Mouse (Mus musculus): ENCODE data around the gene Rrnad1. TPM values are rescaled to one million over a fixed set of nuclear protein-coding genes. Genes with fewer than 3 reads are reported as not detected.

Rrnad1 gene
- polyA plus RNA-seq (2015; fragmentation: Nextera tagmentation; extraction: Ambion mirVana) = 20.1 and 22.2 TPM in 2 replicates

DNA sequence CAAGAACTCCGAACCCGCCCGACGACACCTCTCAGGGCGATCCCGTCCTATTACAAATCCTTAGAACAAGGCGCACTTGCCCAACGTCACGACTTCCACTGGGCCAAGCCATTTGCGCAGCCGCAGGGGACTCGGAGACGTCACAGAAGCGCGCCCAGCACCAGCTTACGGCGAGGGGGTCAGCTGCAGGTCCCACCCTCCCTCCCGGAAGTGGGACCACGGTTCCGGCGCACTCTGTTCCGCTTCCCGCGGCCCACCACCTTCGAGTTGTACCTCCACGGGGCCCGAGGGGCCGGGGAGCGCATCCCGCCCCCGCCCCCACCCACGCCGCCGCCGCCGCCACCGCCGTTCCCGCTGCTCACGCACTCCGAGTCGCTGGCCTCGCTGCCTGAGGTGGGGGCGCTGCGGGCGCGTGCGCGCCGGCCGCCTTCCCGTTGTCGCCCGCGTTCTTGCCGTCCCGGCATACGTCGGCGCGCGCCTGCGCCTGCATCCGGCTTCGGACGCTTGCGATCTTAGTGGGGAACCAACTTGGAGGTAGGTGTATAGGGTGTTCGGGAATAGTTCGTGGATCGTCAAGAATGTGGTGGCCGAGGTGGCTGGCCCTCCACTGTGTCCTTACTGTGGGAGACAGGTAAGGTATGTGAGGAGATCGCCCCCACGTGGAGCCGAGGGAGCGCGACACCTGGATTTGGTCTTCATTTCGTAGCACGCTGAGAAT is at the start of gene Rrnad1, which contains the start of gene Isg20l2:
Gene Rrnad1 (minus strand): TSS at position 640 of the 718 bp plus-strand sequence.
Gene Isg20l2 (plus strand): TSS at position 237 of the 718 bp plus-strand sequence.
- Histone ChIP-seq H3K9me3 (no peaks in the 10 kb centered on the region), H3K4me1 (replicated peaks) (peaks cover 52% of the 10 kb centered on the region), H3K27ac (replicated peaks) (peak within 1 kb of the TSS; percentile 92), H3K27me3 (no peaks in the 10 kb centered on the region), H3K4me2 (peak within 1 kb of the TSS; percentile 80), H3K9ac (peak within 1 kb of the TSS; percentile 92), H3K36me3 (peaks cover 54% of the 10 kb centered on the region), H3K4me3 (peak within 1 kb of the TSS; percentile 86)
- peak; percentile 96 for ATAC-seq (ENCODE audit: low read depth)
- 2% methylated on average over 76 of the region's 78 CpGs for WGBS

DNA sequence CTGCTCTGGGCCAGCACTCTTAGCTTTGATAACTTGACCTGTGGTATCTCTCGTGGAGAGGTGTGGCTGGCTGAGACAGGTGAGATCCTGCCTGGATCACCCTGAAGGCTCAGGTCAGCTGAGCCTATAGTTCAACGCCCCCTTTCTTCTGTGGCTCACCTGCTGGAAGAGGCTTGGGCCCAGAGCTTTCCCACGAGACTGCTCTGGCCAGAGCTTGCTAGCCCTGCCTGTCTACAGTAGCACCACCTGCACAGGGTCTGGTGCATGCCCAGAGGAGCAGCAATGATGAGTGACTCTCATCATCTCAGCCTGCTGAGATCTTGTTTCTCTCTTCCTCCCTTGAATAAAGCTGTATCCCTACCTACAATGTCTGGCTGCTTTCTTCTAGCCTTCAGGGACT is 49.6 kb upstream of the Rrnad1 start:
- H3K9ac ChIP-seq = peak overlapping the region; percentile 38; the same call in 1 of the 2 replicates
- no peaks in the 10 kb centered on the region for H3K9me3 ChIP-seq
- H3K4me3 ChIP-seq = no peak overlapping the region
- H3K27me3 ChIP-seq = no peaks in the 10 kb centered on the region
- no peak for ATAC-seq (ENCODE audit: low read depth)
- no peak overlapping the region for H3K4me2 ChIP-seq
- peaks cover 62% of the 10 kb centered on the region for H3K4me1 ChIP-seq (replicated peaks)
- no peak overlapping the region for H3K27ac ChIP-seq (replicated peaks)
- peaks cover 25% of the 10 kb centered on the region for H3K36me3 ChIP-seq
- WGBS = 68% methylated on average over 3 of the region's 3 CpGs

DNA sequence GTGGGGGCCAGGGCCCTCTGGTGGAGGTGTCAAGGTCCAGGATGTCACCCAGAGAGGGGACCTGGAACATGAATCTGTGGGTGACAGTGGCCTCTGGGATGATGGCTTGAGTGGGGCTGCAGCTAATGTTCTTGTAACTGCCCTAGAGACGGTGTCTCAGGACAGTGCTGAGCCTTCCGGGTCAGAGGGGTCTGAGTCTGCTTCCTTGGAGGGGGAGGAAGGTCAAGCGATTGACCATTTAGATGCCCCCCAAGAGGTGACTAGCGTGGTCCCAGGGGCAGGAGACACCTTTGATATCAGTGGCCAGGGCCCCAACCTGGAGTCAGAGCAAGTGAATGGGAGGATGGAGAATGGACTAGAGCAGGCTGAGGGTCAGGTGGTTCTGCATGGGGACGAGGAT is 49.0 kb upstream of the Rrnad1 start:
- peaks cover 62% of the 10 kb centered on the region for H3K4me1 ChIP-seq (replicated peaks)
- H3K27me3 ChIP-seq = no peaks in the 10 kb centered on the region
- H3K4me3 ChIP-seq = no peak overlapping the region
- 90% methylated on average over 5 of the region's 5 CpGs for WGBS
- no peak for ATAC-seq (ENCODE audit: low read depth)
- H3K4me2 ChIP-seq = no peak overlapping the region
- H3K9ac ChIP-seq = 0 out of 2 replicates have a peak overlapping the region, but pooled peaks have one; percentile 38
- no peak overlapping the region for H3K27ac ChIP-seq (replicated peaks)
- H3K9me3 ChIP-seq = no peaks in the 10 kb centered on the region
- peaks cover 25% of the 10 kb centered on the region for H3K36me3 ChIP-seq

DNA sequence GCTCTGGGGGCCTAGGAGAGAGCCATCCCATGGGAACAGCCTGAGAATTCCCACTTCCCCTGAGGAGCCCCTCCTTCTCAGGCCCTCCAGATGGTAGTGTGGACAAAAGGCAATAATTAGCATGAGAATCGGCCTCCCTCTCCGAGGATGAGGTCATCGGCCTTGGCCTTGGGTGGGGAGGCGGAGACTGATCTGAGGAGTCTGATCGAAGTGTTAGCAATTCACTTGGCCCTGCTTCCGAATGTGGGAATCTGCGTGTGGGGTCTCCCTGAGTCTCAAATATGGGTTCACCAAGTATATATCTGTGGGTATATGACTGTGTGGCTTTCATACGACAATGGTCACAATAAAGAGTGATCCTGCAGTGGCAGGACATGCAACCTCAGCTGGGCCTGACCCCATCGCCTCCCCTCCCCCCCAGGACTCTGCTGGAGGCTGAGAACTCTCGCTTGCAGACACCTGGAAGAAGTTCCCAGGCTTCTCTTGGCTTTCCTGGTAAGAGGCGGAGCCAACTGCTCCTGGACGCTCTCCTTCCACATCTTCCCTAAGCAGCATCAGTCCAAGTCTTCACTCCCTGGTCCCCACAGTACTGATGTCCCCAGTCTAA is 44.0 kb upstream of the Rrnad1 start:
- ATAC-seq (ENCODE audit: low read depth) = peak; percentile 28
- no peaks in the 10 kb centered on the region for H3K9me3 ChIP-seq
- H3K27me3 ChIP-seq = no peaks in the 10 kb centered on the region; the same call in 1 of the 2 replicates
- peak overlapping the region; percentile 91 for H3K9ac ChIP-seq
- H3K4me3 ChIP-seq = peak overlapping the region; percentile 66
- peaks cover 25% of the 10 kb centered on the region for H3K36me3 ChIP-seq
- H3K4me2 ChIP-seq = peak overlapping the region; percentile 95
- peaks cover 57% of the 10 kb centered on the region for H3K4me1 ChIP-seq (replicated peaks)
- peak overlapping the region; percentile 89 for H3K27ac ChIP-seq (replicated peaks)
- WGBS = 8% methylated on average over 12 of the region's 12 CpGs

DNA sequence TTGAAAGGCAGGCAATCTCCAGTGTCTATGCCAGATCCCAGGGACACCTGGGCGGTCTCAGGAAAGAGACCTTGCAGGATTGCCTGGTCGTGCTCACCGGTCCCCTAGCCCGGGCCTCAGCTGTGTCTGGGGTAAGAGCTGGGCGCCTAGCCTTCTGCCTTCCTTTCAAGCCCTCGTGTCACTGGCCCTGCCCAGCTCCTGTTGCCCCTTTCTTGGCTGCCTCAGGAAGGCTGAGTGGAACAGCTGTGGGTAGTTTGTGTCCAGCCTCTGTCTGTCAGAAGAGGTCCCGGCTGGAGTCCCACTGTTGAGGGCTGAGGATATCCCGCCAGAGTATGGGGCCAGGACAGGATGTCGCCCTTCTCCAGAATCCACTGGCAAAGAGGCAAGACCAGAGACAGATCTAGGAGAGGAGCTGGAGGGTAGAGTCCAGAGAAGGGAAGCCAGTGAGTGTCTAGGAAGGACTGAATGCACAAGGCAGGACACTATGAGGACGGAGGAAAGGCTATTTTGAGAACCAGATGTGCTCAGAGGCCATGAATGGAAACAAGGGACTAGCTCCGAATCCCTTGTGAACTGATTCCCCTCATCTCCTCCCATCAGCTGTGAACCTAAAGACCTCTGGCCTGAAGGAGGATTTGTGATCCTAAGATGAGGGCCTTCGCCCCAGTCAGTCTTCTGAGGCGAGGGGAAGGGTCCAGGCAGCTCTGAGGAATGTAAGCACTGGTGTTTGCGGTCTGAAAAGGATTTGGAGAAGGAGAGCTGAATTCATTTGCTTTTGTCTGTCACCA is 43.3 kb upstream of the Rrnad1 start:
- peak overlapping the region; percentile 66 for H3K4me3 ChIP-seq
- H3K4me2 ChIP-seq = peak overlapping the region; percentile 95
- H3K9ac ChIP-seq = peak overlapping the region; percentile 91
- ATAC-seq (ENCODE audit: low read depth) = no peak
- H3K9me3 ChIP-seq = no peaks in the 10 kb centered on the region
- peaks cover 56% of the 10 kb centered on the region for H3K4me1 ChIP-seq (replicated peaks)
- peaks cover 25% of the 10 kb centered on the region for H3K36me3 ChIP-seq
- H3K27ac ChIP-seq (replicated peaks) = peak overlapping the region; percentile 89
- H3K27me3 ChIP-seq = no peaks in the 10 kb centered on the region; the same call in 1 of the 2 replicates
- 14% methylated on average over 14 of the region's 14 CpGs for WGBS

DNA sequence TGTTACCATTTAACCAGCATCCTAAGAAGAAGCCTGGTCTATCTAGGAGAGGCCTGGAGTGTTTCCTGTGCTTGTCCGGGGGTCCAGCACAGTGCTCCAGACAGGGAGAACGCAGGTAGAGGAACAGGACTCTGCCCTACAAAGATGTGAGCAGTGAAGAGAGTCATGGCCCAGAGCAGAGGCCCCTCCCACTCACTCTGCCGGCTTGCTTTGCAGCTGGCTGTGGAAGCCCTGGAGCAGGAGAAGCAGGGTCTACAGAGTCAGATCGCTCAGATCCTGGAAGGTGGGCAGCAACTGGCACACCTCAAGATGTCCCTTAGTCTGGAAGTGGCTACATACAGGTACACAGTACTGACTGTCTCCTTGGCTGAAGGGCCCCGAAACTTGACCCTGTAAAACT is 42.3 kb upstream of the Rrnad1 start:
- no peaks in the 10 kb centered on the region; the same call in 1 of the 2 replicates for H3K27me3 ChIP-seq
- H3K4me1 ChIP-seq (replicated peaks) = peaks cover 53% of the 10 kb centered on the region
- WGBS = 20% methylated on average over 5 of the region's 5 CpGs
- peak overlapping the region; percentile 91 for H3K9ac ChIP-seq
- H3K4me3 ChIP-seq = peak overlapping the region; percentile 66
- ATAC-seq (ENCODE audit: low read depth) = no peak
- H3K9me3 ChIP-seq = no peaks in the 10 kb centered on the region
- peaks cover 25% of the 10 kb centered on the region for H3K36me3 ChIP-seq
- peak overlapping the region; percentile 95 for H3K4me2 ChIP-seq
- H3K27ac ChIP-seq (replicated peaks) = peak overlapping the region; percentile 89

DNA sequence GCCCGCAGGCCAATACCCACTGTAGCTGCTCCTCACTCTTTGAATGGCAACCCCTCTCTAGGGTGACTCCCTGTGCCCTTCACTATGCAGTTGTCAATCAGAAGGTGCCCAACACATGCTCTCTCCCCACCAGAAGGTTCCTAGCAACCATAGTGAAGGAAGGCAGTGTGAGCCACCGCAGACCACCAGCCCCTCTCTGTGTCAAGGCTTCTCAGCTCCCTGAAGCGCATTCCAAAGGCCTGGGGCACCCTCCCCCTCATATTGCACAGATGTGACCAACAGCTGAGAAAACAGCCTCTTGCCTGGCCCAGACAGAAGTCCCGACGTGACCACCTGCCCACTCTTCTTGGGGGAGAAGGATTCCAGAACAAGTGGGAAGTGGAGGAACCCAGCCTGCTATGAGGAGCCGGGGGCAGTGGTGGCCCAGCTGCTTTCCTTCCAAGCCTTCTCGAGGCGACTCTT is 41.7 kb upstream of the Rrnad1 start:
- 6% methylated on average over 8 of the region's 8 CpGs for WGBS
- Histone ChIP-seq H3K27me3 (no peaks in the 10 kb centered on the region; the same call in 1 of the 2 replicates), H3K36me3 (peaks cover 19% of the 10 kb centered on the region), H3K27ac (replicated peaks) (peak overlapping the region; percentile 89), H3K4me2 (peak overlapping the region; percentile 95), H3K4me3 (peak overlapping the region; percentile 66), H3K9ac (peak overlapping the region; percentile 91), H3K4me1 (replicated peaks) (peaks cover 53% of the 10 kb centered on the region), H3K9me3 (no peaks in the 10 kb centered on the region)
- peak; percentile 57 for ATAC-seq (ENCODE audit: low read depth)

DNA sequence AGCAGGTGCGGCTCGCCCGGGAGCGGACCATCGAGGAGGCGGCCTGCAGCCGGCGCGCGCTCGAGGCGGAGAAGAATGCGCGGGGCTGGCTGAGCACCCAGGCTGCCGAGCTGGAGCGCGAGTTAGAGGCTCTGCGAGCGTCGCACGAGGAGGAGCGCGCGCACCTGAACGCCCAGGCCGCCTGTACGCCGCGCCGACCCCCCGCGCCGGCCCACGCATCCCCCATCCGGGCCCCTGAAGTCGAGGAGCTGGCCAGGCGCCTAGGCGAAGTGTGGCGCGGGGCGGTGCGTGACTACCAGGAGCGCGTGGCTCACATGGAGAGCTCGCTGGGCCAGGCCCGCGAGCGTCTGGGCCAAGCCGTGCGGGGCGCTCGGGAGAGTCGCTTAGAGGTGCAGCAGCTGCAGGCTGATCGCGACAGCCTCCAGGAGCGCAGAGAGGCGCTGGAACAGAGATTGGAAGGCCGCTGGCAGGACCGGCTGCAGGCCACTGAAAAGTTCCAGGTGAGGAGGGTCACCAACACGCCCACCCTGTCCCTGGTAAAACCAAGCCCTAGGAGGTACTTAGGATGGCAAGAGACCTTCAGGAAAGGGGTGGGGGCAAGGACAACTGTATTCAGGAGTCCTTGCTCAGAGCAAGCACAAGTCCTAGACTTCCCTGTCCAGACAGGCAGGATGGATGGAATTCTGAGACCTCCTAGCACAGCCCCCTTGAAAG is 41.1 kb upstream of the Rrnad1 start:
- peak overlapping the region; percentile 91 for H3K9ac ChIP-seq
- ATAC-seq (ENCODE audit: low read depth) = peak; percentile 18; the same call in 1 of the 2 replicates
- peak overlapping the region; percentile 66 for H3K4me3 ChIP-seq
- peak overlapping the region; percentile 95 for H3K4me2 ChIP-seq
- under 1% methylated on average over 59 of the region's 60 CpGs for WGBS
- H3K9me3 ChIP-seq = no peaks in the 10 kb centered on the region
- H3K36me3 ChIP-seq = peaks cover 14% of the 10 kb centered on the region
- peak overlapping the region; percentile 89 for H3K27ac ChIP-seq (replicated peaks)
- H3K27me3 ChIP-seq = no peaks in the 10 kb centered on the region; the same call in 1 of the 2 replicates
- H3K4me1 ChIP-seq (replicated peaks) = peaks cover 53% of the 10 kb centered on the region

DNA sequence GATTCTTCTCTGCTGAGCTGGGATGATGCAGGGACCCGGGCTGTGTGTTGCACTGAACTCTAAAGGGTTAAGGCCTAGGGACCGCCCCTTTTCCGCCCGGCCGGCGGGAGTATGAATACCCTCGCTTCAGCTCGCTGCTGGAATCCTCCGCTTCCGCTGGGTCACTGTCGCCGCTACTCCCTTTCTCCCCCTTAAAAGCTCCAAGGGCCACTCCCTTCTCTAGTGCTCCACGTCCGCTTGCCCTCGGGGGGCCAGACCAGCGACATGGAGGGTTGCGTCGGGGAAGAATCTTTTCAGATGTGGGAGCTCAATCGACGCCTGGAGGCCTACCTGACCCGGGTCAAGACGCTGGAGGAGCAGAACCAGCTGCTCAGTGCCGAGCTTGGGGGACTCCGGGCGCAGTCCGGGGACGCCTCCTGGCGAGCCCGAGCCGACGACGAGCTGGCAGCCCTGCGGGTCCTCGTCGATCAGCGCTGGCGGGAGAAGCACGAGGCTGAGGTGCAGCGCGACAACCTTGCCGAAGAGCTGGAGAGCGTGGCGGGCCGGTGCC is 40.5 kb upstream of the Rrnad1 start, which contains the start of gene Nes:
Gene Nes (plus strand): TSS at position 140 of the 550 bp plus-strand sequence.
- peak; percentile 71 for ATAC-seq (ENCODE audit: low read depth)

DNA sequence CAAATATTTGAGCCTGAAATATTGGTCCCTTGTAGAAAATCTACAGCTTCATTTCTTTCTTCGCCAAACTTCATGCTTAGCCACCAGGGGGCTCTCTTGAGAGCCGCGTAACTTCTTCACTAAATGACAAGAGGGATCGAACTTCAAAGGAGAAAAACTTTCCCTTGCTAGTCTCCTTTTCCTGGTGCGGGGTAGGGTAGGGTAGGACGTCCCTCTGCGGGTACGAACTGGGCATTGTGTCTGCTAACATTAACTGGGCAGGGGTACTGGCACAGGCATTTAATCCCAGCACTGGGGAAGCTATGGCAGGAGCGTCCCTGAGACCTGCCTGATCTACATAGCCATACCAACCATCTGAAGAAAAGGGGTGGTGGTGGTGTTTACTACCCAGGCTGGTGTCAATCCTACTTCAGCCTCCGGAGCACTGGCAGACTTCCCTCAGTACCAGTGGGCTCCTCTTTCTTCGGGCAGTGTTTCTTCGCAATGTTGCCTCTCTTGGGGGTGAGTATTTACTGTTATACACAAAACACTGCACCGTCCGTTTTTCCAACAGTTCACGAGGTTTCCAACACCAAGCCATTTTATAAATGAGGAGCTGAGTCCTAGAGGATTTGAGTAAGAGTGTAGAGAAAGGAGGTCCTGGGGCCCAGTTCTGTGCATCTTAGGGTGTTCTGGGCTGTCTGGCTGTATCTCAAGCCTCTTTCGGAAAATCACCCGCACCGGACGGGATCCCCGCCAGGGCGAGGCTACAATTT is 39.8 kb upstream of the Rrnad1 start:
- ATAC-seq (ENCODE audit: low read depth) = 0 out of 2 replicates have a peak, but pooled peaks have one; percentile 5
- peaks cover 53% of the 10 kb centered on the region for H3K4me1 ChIP-seq (replicated peaks)
- no peaks in the 10 kb centered on the region; the same call in 1 of the 2 replicates for H3K27me3 ChIP-seq
- no peaks in the 10 kb centered on the region for H3K9me3 ChIP-seq
- H3K36me3 ChIP-seq = peaks cover under 1% of the 10 kb centered on the region; the same call in 1 of the 2 replicates
- peak overlapping the region; percentile 95 for H3K4me2 ChIP-seq
- H3K4me3 ChIP-seq = peak overlapping the region; percentile 66
- H3K9ac ChIP-seq = peak overlapping the region; percentile 91
- under 1% methylated on average over 21 of the region's 21 CpGs for WGBS
- peak overlapping the region; percentile 49 for H3K27ac ChIP-seq (replicated peaks)

More for the DNA sequence above, 40.5 kb upstream of the Rrnad1 start, which contains the start of gene Nes:
- H3K36me3 ChIP-seq = peaks cover 7% of the 10 kb centered on the region
- peak within 1 kb of the TSS; percentile 66 for H3K4me3 ChIP-seq
- no peaks in the 10 kb centered on the region; the same call in 1 of the 2 replicates for H3K27me3 ChIP-seq
- H3K4me2 ChIP-seq = peak within 1 kb of the TSS; percentile 95
- H3K4me1 ChIP-seq (replicated peaks) = peaks cover 53% of the 10 kb centered on the region
- H3K9ac ChIP-seq = peak within 1 kb of the TSS; percentile 91
- WGBS = 0% methylated on average over 44 of the region's 44 CpGs
- H3K27ac ChIP-seq (replicated peaks) = peak within 1 kb of the TSS; percentile 89
- no peaks in the 10 kb centered on the region for H3K9me3 ChIP-seq
